Comparison of ENCODE assay signal across 10 mouse cellular contexts in the genomic region with DNA sequence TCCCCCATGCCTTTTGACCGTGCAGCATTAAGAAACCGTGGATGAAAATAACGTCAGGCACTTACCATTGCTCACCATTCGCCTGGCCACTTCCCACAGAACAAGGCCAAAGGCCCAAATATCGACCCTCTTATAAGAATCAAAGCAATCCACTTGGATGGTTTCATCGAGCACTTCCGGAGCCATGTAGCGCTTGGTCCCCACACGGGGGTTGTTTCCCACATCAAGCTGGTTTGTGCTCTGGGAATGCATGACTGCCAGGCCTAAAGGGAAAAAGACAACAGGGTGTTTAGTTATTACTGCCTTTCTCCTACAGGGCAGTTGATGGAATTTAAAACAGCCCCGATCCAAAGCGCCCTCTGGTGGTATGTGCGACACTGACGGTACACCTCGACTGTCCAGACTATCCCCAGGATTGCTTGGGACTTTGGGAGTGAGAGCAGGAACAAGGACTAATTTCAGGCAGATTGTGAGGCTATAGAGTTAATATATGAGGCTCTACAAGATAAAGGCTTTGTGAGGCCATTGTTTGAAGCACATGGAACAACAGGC. TPM values are rescaled to one million over a fixed set of nuclear protein-coding genes. Genes with fewer than 3 reads are reported as not detected.
DNase-seq lines count a peak whose midpoint lies in the region; ATAC-seq and TF ChIP-seq lines count a peak whose summit lies in the region.
"Had no signal": no experiment of that assay in that cellular context is flagged by ENCODE, and none has a peak within 500 bp of the region (broad histone marks: within the 10 kb centered on the region; RNA-seq: fewer than 3 reads in every experiment).

No protein-coding gene starts in this region.

- in situ Hi-C loops in ES-E14 (cut with MboI; ENCODE audit: low sequenced_read_pairs in 2 of 2, unreplicated experiment in 2 of 2) = no loop called here

- H3K9ac ChIP-seq in kidney, embryonic 16.5 days (replicated peaks; ENCODE audit: low read length) = no peak overlapping the region
- no peak overlapping the region for H3K9ac ChIP-seq in ES-E14 (ENCODE audit: insufficient read depth, low read depth, low read length, poor library complexity, severe bottlenecking)
- no peak overlapping the region for H3K9ac ChIP-seq in midbrain, embryonic 16.5 days (ENCODE audit: low read depth, low read length)
- H3K9ac ChIP-seq: embryonic facial prominence, embryonic 15.5 days; limb, embryonic 12.5 days had no signal

- ATAC-seq in kidney, embryonic 16.5 days (ENCODE audit: low FRiP score, low TSS enrichment) = no peak
- no peak for ATAC-seq in midbrain, embryonic 16.5 days

- no peaks in the 10 kb centered on the region for H3K9me3 ChIP-seq in kidney, embryonic 16.5 days (ENCODE audit: low read length)
- no peaks in the 10 kb centered on the region for H3K9me3 ChIP-seq in ES-E14 (ENCODE audit: control insufficient read depth, insufficient read depth, low read depth, low read length)
- no peaks in the 10 kb centered on the region for H3K9me3 ChIP-seq in midbrain, embryonic 16.5 days (replicated peaks; ENCODE audit: control insufficient read depth, low read length, poor library complexity, severe bottlenecking)
- H3K9me3 ChIP-seq: embryonic facial prominence, embryonic 15.5 days; limb, embryonic 12.5 days had no signal

- 84% methylated on average over 14 of the region's 14 CpGs for WGBS in kidney, embryonic 16.5 days
- WGBS in midbrain, embryonic 16.5 days = 86% methylated on average over 14 of the region's 14 CpGs

- TF ChIP-seq CTCF in embryonic fibroblast, embryonic 13.5 days (IDR thresholded peaks at IDR 0.05; ENCODE audit: borderline replicate concordance, insufficient read depth, low read length) = 0 out of 2 replicates have a peak, but pooled peaks have one; percentile 9

- H3K4me2 ChIP-seq in kidney, embryonic 16.5 days (replicated peaks; ENCODE audit: low read depth, low read length) = no peak overlapping the region
- no peak overlapping the region for H3K4me2 ChIP-seq in midbrain, embryonic 16.5 days (ENCODE audit: low read length)
- H3K4me2 ChIP-seq: embryonic facial prominence, embryonic 15.5 days; limb, embryonic 12.5 days had no signal

- H3K27ac ChIP-seq in kidney, embryonic 16.5 days (ENCODE audit: low read length) = no peak overlapping the region
- no peak overlapping the region for H3K27ac ChIP-seq in ES-E14 (ENCODE audit: insufficient read depth, low read depth, low read length, poor library complexity, severe bottlenecking)
- no peak overlapping the region for H3K27ac ChIP-seq in embryonic fibroblast, embryonic 13.5 days (ENCODE audit: insufficient read depth, low read length)
- H3K27ac ChIP-seq in midbrain, embryonic 16.5 days (ENCODE audit: low read length) = no peak overlapping the region
- H3K27ac ChIP-seq: embryonic facial prominence, embryonic 15.5 days; limb, embryonic 12.5 days had no signal

- H3K27me3 ChIP-seq in kidney, embryonic 16.5 days (ENCODE audit: insufficient read depth, low read length) = no peaks in the 10 kb centered on the region
- H3K27me3 ChIP-seq in midbrain, embryonic 16.5 days (ENCODE audit: control insufficient read depth, insufficient read depth, low read depth, low read length) = no peaks in the 10 kb centered on the region
- H3K27me3 ChIP-seq: embryonic facial prominence, embryonic 15.5 days; limb, embryonic 12.5 days had no signal

- DNase-seq in kidney, postnatal 10 days = peak; percentile 50
- peak; percentile 51 for DNase-seq in ES-E14 (ENCODE audit: low read depth, low spot score)
- peak; percentile 65 for DNase-seq in adrenal gland, adult 2 months
- DNase-seq in lung, postnatal 25 days (ENCODE audit: low spot score) = peak; percentile 22
- no peak for DNase-seq in gastrocnemius, adult 8-10 months (ENCODE audit: low spot score in 2 of 2)

- no peak for TF ChIP-seq POLR2A in embryonic fibroblast, embryonic 13.5 days (IDR thresholded peaks at IDR 0.05; ENCODE audit: low read depth, low read length)

- H3K36me3 ChIP-seq in kidney, embryonic 16.5 days (ENCODE audit: insufficient read depth, low read length) = peaks cover 37% of the 10 kb centered on the region
- H3K36me3 ChIP-seq in ES-E14 (ENCODE audit: control insufficient read depth, insufficient read depth, low read length, poor library complexity, severe bottlenecking) = peaks cover 3% of the 10 kb centered on the region; the same call in 1 of the 2 replicates
- H3K36me3 ChIP-seq in midbrain, embryonic 16.5 days (ENCODE audit: control insufficient read depth, insufficient read depth, low read length) = peaks cover 25% of the 10 kb centered on the region

- H3K4me1 ChIP-seq in kidney, embryonic 16.5 days (ENCODE audit: insufficient read depth, low read length) = no peaks in the 10 kb centered on the region
- no peaks in the 10 kb centered on the region for H3K4me1 ChIP-seq in ES-E14 (ENCODE audit: control insufficient read depth in 2 of 2, insufficient read depth in 2 of 2, low read length in 2 of 2, poor library complexity in 1 of 2)
- H3K4me1 ChIP-seq in embryonic fibroblast, embryonic 13.5 days (ENCODE audit: control insufficient read depth, insufficient read depth, low read length) = no peaks in the 10 kb centered on the region
- H3K4me1 ChIP-seq in midbrain, embryonic 16.5 days (ENCODE audit: control insufficient read depth, insufficient read depth, low read length) = no peaks in the 10 kb centered on the region
- H3K4me1 ChIP-seq: embryonic facial prominence, embryonic 15.5 days; limb, embryonic 12.5 days had no signal

- no peak overlapping the region for H3K4me3 ChIP-seq in kidney, embryonic 16.5 days (ENCODE audit: low read length)
- no peak overlapping the region for H3K4me3 ChIP-seq in ES-E14 (ENCODE audit: insufficient read depth in 1 of 2, low read depth in 1 of 2, low read length in 2 of 2, poor library complexity in 1 of 2, severe bottlenecking in 1 of 2)
- no peak overlapping the region for H3K4me3 ChIP-seq in embryonic fibroblast, embryonic 13.5 days (ENCODE audit: insufficient read depth, low read length)
- H3K4me3 ChIP-seq in midbrain, embryonic 16.5 days (ENCODE audit: low read depth, low read length) = no peak overlapping the region
- H3K4me3 ChIP-seq: embryonic facial prominence, embryonic 15.5 days; limb, embryonic 12.5 days had no signal

TF ChIP-seq in ES-E14, 5 proteins besides CTCF, POLR2A, EP300 and RAD21:
- no peak for TF ChIP-seq CHD2 (IDR thresholded peaks at IDR 0.05; ENCODE audit: low read depth, low read length)
- TF ChIP-seq HCFC1 (IDR thresholded peaks at IDR 0.05; ENCODE audit: borderline replicate concordance, insufficient read depth, low read length) = no peak
- no peak; the same call in 1 of the 2 replicates for TF ChIP-seq ZC3H11A (IDR thresholded peaks at IDR 0.05; ENCODE audit: borderline replicate concordance, low read depth, low read length)
- no peak for TF ChIP-seq ZNF384 (IDR thresholded peaks at IDR 0.05; ENCODE audit: low read depth, low read length)
- TF ChIP-seq MAFK (IDR thresholded peaks at IDR 0.05; ENCODE audit: insufficient read depth, low read depth, low read length) = no peak

RNA-seq across cellular contexts. Expression of gene Gm17409, which starts 11.0 kb away (rescaled TPM):
- polyA plus RNA-seq in kidney, embryonic 16.5 days (2015; fragmentation: Nextera tagmentation; extraction: Ambion mirVana) = not detected in 2 replicates
- not detected in 2 replicates for total RNA-seq in ES-E14 (2012; rRNA removed)
- total RNA-seq in adrenal gland, adult 2 months (2021) = not detected
- polyA plus RNA-seq in adrenal gland, adult 2 months (2012; rRNA removed) = not detected in 2 replicates
- polyA plus RNA-seq in embryonic fibroblast, embryonic 13.5 days (2011; ENCODE audit: insufficient read length, low read depth, missing spikeins) = not detected in 2 replicates
- polyA plus RNA-seq in midbrain, embryonic 16.5 days (2015; fragmentation: Nextera tagmentation; extraction: Ambion mirVana) = not detected in 2 replicates
- not detected for total RNA-seq in gastrocnemius, adult 8-10 months (2022)
- polyA plus RNA-seq: embryonic facial prominence, embryonic 15.5 days; limb, embryonic 12.5 days had no signal

Comparison
In these comparisons a context has a peak if more than half of its experiments do, and no peak if none do; other contexts are left out.
1. DNase-seq: peak in kidney, postnatal 10 days (single experiment), ES-E14 (single experiment), adrenal gland, adult 2 months (single experiment) and lung, postnatal 25 days (single experiment); none in gastrocnemius, adult 8-10 months (0 of 2).